Mouse (Mus musculus) thymus, adult 2 months (tissue): ENCODE measurements around the gene Cox15.

Source experiments
- CTCF ChIP-seq: fragments of 200-500 bp; IDR thresholded peaks from 2 replicates; pipeline ENCODE4 v1.5.1; 2012; ENCODE audit warnings: mild to moderate bottlenecking, control low read depth, low read length, moderate library complexity, borderline replicate concordance; ENCODE audit not compliant: control insufficient read depth, poor library complexity, insufficient read depth; ENCODE audit errors: extremely low read depth
- POLR2A ChIP-seq: fragments of 200-500 bp; IDR thresholded peaks from 2 replicates; pipeline ENCODE4 v1.6.1; 2012; ENCODE audit warnings: mild to moderate bottlenecking, low read length, control low read depth, moderate library complexity; ENCODE audit not compliant: control insufficient read depth, poor library complexity, insufficient read depth; ENCODE audit errors: extremely low read depth

GRCm38 (mm10) chr19:43724194-43724593 is 28.6 kb downstream of the Cox15 start:
- TF ChIP-seq POLR2A, result no peak
- TF ChIP-seq CTCF, result no peak
